Mouse (Mus musculus) macrophage (primary cell): ENCODE results near the gene Ppp2r5a. TPM values are rescaled to one million over a fixed set of nuclear protein-coding genes. Genes with fewer than 3 reads are reported as not detected.

Experiments
- H3K27ac ChIP-seq: fragments of 350-480 bp; formaldehyde crosslinking; 2 replicates; pipeline ENCODE4 v1.9.0; 2021
- H3K36me3 ChIP-seq: fragments of 350-480 bp; formaldehyde crosslinking; 2 replicates; pipeline ENCODE4 v1.9.0; 2021; ENCODE audit errors: inconsistent target
- H3K4me3 ChIP-seq: fragments of 350-480 bp; formaldehyde crosslinking; 2 replicates; pipeline ENCODE4 v1.9.0; 2021; ENCODE audit errors: inconsistent target
- H3K79me2 ChIP-seq: fragments of 350-480 bp; formaldehyde crosslinking; 2 replicates; pipeline ENCODE4 v1.9.0; 2021; ENCODE audit errors: inconsistent target
- WGBS: methylation state at CpG from one replicate; pipeline ENCODE4 v1.1.7; 2026; ENCODE audit warnings: inconsistent platforms; ENCODE audit not compliant: missing documents; 5-methylcytosine and 5-hydroxymethylcytosine counted together
- polyA plus RNA-seq: library from polyadenylated mRNA; stranded (reverse); fragments of 250-400 nt; gene quantifications from 3 replicates; pipeline ENCODE4 v1.2.4, GENCODE M21; 2018; ENCODE audit warnings: inconsistent platforms

Ppp2r5a gene
- polyA plus RNA-seq, 1 experiment from 2014 or later, result 74.4 TPM

GRCm38 (mm10) chr1:191380843-191381242 is 22.2 kb downstream of the Ppp2r5a start:
- no peak overlapping the region for H3K4me3 ChIP-seq
- peaks cover 99% of the 10 kb centered on the region for H3K79me2 ChIP-seq
- H3K27ac ChIP-seq, result no peak overlapping the region
- H3K36me3 ChIP-seq, result no peaks in the 10 kb centered on the region
- WGBS, result 95% methylated on average over 3 of the region's 3 CpGs

DNA sequence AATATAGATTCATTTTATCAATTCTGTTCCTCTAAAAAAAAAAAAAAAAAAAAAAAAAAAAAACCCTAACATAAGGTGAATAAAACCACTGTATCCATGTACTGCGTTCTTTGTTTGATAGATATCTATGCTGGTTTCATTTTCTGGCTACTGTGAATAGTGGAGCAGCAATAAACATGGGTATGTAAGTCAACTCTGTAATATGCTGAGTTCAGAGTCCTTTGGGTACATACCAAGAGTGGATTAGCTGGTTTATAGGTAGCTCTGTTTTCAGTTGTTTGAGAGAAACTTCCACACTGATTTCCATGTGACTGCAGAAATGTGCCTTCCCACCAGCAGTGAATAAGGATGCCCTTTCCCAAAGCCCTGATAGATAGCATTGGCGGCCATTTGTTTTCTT is 25.0 kb downstream of the Ppp2r5a start:
- WGBS, result 94% methylated on average over 2 of the region's 2 CpGs
- no peaks in the 10 kb centered on the region for H3K36me3 ChIP-seq
- no peak overlapping the region for H3K27ac ChIP-seq
- H3K4me3 ChIP-seq, result no peak overlapping the region
- peaks cover 100% of the 10 kb centered on the region for H3K79me2 ChIP-seq

DNA sequence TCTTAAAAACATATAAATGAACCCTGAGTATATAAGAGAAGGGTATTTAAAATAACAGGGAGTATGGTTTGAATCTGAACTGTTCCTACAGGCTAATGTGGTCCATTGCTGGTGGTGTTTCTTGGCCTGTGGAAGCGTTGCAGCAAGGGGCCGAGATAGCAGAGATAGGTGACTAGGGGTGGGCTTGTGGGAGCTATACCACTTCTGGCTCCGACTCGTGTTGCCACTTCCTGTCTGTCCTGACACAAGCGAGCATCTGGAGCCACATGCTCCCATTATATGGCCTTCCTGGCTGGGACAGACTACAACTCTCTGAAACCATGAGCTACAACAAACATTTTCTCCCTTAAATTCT is 27.5 kb downstream of the Ppp2r5a start:
- Histone ChIP-seq H3K4me3 (no peak overlapping the region), H3K79me2 (peaks cover 100% of the 10 kb centered on the region), H3K27ac (no peak overlapping the region), H3K36me3 (peaks cover 16% of the 10 kb centered on the region)
- 84% methylated on average over 5 of the region's 5 CpGs for WGBS

DNA sequence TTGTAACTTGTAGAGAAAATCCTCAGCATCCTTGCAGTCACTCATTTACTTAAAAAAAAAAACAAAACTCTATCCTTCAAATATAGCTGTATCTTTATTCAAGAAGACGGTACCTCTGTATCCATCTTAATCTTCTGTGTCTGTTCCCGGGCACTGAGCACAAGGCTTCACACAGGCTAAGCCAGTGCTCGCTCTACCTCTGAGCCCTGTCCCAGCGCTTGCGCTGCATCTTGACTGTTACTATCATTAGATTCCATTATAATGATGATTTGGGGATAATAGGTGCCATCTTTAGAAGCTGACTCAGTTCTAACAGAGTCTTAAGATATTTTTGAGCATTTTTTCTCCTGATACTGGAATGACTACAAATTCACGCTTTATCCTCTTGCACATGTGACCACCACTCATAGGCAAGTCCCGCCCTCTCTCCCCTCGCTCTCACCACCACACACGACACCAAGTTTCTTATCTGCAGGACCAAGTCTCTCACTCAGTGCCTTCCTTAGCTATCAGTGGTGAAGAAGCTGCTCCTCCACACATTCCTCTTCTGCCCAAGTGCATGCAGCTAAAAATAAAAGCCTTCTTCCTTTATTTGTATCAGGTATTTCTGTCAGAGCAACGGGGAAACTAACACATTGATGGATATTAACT is 28.0 kb downstream of the Ppp2r5a start:
- H3K27ac ChIP-seq, result no peak overlapping the region
- peaks cover 100% of the 10 kb centered on the region for H3K79me2 ChIP-seq
- WGBS, result 93% methylated on average over 10 of the region's 10 CpGs
- H3K4me3 ChIP-seq, result no peak overlapping the region
- H3K36me3 ChIP-seq, result peaks cover 16% of the 10 kb centered on the region

DNA sequence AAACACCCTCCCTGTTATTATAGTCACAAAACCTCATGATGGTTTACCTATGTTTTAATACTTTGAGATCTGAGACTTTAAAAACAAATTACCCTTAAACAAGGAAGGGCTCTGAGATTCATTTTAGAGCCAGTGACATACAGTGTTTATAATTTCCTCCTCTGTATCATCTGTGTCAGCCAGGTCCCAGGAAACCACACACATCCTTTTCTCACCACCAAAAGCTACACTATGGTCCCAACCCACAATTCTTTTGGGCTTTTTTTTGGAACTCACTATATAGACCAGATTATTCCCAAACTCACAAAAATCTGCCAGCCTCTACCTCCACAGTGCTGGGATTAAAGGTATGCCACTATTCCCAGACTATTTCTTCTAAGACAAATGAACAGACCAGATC is 33.9 kb downstream of the Ppp2r5a start:
- no peak overlapping the region for H3K27ac ChIP-seq
- H3K4me3 ChIP-seq, result no peak overlapping the region
- peaks cover 51% of the 10 kb centered on the region for H3K36me3 ChIP-seq
- peaks cover 100% of the 10 kb centered on the region for H3K79me2 ChIP-seq

- H3K79me2 ChIP-seq, result peaks cover 100% of the 10 kb centered on the region
- H3K36me3 ChIP-seq, result peaks cover 60% of the 10 kb centered on the region
- no peak overlapping the region for H3K27ac ChIP-seq
- H3K4me3 ChIP-seq, result no peak overlapping the region
- WGBS, result 91% methylated on average over 4 of the region's 4 CpGs
Measured at GRCm38 (mm10) chr1:191368193-191368592, 34.9 kb downstream of the Ppp2r5a start.

GRCm38 (mm10) chr1:191364477-191364876 is 38.6 kb downstream of the Ppp2r5a start:
- H3K4me3 ChIP-seq, result no peak overlapping the region
- no peak overlapping the region for H3K27ac ChIP-seq
- H3K79me2 ChIP-seq, result peaks cover 96% of the 10 kb centered on the region
- 85% methylated on average over 4 of the region's 4 CpGs for WGBS
- H3K36me3 ChIP-seq, result peaks cover 65% of the 10 kb centered on the region

DNA sequence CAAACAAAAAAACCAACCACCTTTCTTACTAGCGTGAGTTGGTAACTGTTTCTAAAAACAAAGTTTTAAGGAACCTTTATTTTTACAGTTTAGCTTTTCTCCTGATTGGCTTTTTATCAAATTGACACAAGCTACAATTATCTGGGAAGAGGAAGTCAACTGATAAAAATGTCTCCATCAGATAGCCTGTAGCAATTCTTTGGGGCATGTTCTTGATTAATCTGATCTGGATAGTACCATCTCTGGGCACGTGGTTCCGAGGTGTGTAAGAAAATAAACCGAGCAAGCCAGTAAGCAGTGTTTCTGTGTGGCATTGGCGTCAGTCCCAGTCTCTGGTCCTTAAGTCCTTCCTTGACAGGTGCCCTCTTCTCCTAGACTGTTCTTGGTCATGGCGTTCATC is 40.7 kb downstream of the Ppp2r5a start:
- 90% methylated on average over 6 of the region's 6 CpGs for WGBS
- Histone ChIP-seq H3K79me2 (peaks cover 82% of the 10 kb centered on the region), H3K36me3 (peaks cover 64% of the 10 kb centered on the region), H3K4me3 (no peak overlapping the region), H3K27ac (no peak overlapping the region)

GRCm38 (mm10) chr1:191359478-191359877 is 43.6 kb downstream of the Ppp2r5a start:
- Histone ChIP-seq H3K27ac (no peak overlapping the region), H3K36me3 (peaks cover 72% of the 10 kb centered on the region), H3K79me2 (peaks cover 53% of the 10 kb centered on the region), H3K4me3 (no peak overlapping the region)
- 79% methylated on average over 7 of the region's 7 CpGs for WGBS

DNA sequence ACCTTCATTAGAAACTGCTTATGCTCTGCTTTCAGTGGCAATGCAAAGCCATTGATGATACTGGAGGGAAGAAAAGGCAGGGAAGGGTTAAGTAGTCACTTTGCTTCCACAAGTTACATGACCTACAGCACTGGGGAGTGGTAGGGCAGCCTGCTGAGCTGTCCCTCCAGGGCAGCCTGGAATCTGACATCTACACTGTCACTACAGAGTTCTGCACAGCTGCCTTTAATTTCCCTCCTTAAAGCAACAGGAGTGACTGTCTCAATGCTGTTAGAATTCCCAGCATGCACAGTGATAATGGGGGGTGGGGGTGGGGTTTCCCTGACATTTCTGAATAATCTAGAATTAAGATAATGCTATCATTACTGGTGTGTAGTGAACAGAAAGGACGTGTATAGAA is 46.1 kb downstream of the Ppp2r5a start:
- Histone ChIP-seq H3K4me3 (no peak overlapping the region), H3K27ac (no peak overlapping the region), H3K36me3 (peaks cover 58% of the 10 kb centered on the region), H3K79me2 (peaks cover 28% of the 10 kb centered on the region; the same call in 1 of the 2 replicates)
- 78% methylated on average over 1 of the region's 1 CpGs for WGBS

DNA sequence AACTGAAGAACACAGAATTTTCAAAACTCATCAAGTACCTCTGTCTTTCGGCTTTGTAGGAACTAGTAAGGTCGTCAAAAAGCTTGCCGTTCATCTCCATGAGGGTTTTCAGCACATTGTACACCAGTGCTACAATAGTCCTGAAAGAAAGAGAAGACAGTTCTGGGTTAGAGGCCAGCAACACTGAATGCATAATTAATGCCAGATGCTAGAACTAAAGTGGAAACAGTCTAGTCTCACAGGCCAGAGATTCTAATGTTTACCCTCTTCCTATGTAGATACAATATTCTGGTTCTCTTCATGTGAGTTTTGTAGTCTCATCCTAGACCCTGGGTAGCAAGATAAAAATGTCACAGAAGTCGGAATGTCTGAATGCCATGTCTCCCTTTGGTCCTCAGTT is 49.2 kb downstream of the Ppp2r5a start:
- Histone ChIP-seq H3K27ac (no peak overlapping the region), H3K36me3 (peaks cover 65% of the 10 kb centered on the region), H3K79me2 (peaks cover 7% of the 10 kb centered on the region; the same call in 1 of the 2 replicates), H3K4me3 (no peak overlapping the region)
- 82% methylated on average over 4 of the region's 4 CpGs for WGBS

- H3K4me3 ChIP-seq, result no peak overlapping the region
- H3K36me3 ChIP-seq, result peaks cover 63% of the 10 kb centered on the region
- WGBS, result 63% methylated on average over 14 of the region's 14 CpGs
- no peak overlapping the region for H3K27ac ChIP-seq
- peaks cover 3% of the 10 kb centered on the region; the same call in 1 of the 2 replicates for H3K79me2 ChIP-seq
Measured at GRCm38 (mm10) chr1:191352786-191353488, 50.1 kb downstream of the Ppp2r5a start.

DNA sequence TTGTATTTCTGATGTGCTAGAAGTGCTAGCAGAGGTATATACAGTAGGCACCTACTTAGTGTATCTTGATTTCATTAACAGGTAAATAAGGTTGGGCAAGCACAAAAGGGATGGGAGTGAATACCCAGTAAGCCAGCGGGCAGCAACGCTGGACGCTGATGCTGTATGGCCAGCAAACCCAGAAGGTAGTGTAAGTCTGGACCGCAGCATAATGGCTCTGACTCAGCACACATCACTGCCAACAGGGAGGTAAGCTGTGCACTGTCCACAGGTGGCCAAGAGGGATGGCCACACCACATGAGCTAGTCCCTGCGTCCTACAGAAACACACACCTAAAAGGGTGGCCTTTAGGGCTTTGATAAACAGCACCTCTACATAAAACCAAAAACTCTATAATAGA is 52.7 kb downstream of the Ppp2r5a start:
- Histone ChIP-seq H3K27ac (peak overlapping the region; percentile 24; the same call in 1 of the 2 replicates), H3K4me3 (no peak overlapping the region), H3K36me3 (peaks cover 63% of the 10 kb centered on the region), H3K79me2 (peaks cover 19% of the 10 kb centered on the region; the same call in 1 of the 2 replicates)
- 94% methylated on average over 5 of the region's 5 CpGs for whole genome bisulfite sequencing

DNA sequence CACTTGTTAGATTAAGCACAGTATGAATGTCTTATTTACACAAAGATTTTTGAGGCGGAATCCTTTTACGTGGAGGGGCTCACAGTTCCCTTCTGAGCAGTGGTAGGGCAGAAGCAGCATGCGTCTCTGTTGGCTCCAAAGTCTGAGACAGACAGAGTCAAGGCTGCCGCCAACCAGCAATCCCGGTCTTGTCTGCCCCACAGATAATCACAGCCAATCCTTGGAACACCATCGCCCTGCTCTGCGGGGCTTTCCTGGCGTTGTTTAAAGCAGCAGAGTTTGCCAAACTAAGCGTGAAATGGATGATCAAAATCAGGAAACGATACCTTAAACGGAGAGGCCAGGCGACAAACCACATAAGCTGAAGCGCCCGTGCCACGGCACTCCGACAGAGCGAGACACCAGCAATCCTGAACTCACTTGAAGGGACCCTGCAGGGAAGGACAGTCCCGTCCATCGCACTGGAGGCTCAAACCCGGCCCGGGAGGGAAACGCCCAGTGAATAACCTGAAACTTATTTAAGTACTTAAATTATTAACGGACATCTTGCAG is 53.5 kb downstream of the Ppp2r5a start:
- WGBS, result 95% methylated on average over 23 of the region's 23 CpGs

DNA sequence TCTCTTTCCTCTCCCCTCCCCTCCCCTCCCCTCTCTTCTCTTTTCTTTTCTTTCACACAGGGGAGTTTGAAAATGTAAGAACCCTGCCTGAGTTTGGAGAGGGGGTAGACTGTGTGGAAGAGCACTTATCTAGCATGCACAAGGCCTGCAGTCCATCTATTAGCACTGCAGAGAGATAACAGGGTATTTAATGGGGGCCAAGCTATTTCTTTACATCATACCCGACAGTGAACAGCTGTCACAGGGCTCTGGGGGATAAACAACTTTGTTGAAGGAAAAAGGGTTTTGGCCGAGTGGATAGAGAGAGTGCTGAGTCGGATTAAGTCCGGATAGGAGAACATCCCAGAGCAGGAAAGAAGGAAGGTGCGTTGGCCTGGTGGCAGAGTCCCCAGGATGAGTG is 54.1 kb downstream of the Ppp2r5a start:
- peaks cover 30% of the 10 kb centered on the region; the same call in 1 of the 2 replicates for H3K79me2 ChIP-seq
- no peak overlapping the region for H3K4me3 ChIP-seq
- peaks cover 60% of the 10 kb centered on the region for H3K36me3 ChIP-seq
- no peak overlapping the region for H3K27ac ChIP-seq
- WGBS, result 94% methylated on average over 5 of the region's 5 CpGs

More for the DNA sequence above, 53.5 kb downstream of the Ppp2r5a start:
- Histone ChIP-seq H3K79me2 (peaks cover 27% of the 10 kb centered on the region; the same call in 1 of the 2 replicates), H3K27ac (no peak overlapping the region), H3K4me3 (no peak overlapping the region), H3K36me3 (peaks cover 63% of the 10 kb centered on the region)
